Mouse (Mus musculus) lung, embryonic 16.5 days (tissue): ENCODE measurements at regions not wholly inside any gene's neighbourhood (a gene's known extent, or its start where the extent isn't known, plus 50 kb on each side); places are given as distances from the start of the nearest gene placed in this dataset.
A peak's percentile ranks its signal among the peaks of the same experiment; 100 is the strongest.

Experiments used
- ATAC-seq: fragments of 200-750 bp; cut with Nextera tagmentation; 2 replicates; pipeline ENCODE4 v1.8.0; 2017; ENCODE audit warnings: low read depth, mild to moderate bottlenecking, moderate library complexity
- H3K27ac ChIP-seq: fragments of 300-500 bp; sonication (generic); 2 replicates; pipeline ENCODE4 v1.5.1; 2014; ENCODE audit warnings: mild to moderate bottlenecking, control low read depth, low read length
- H3K27me3 ChIP-seq: fragments of 300-500 bp; sonication (generic); 2 replicates; pipeline ENCODE4 v1.6.1; 2014; ENCODE audit warnings: low read depth, low read length, mixed read lengths; ENCODE audit not compliant: control insufficient read depth, insufficient read depth
- H3K36me3 ChIP-seq: fragments of 300-500 bp; sonication (generic); 2 replicates; pipeline ENCODE4 v1.6.1; 2014; ENCODE audit warnings: low read length; ENCODE audit not compliant: control insufficient read depth, insufficient read depth
- H3K4me1 ChIP-seq: fragments of 300-500 bp; sonication (generic); replicated peaks from 2 replicates; pipeline ENCODE4 v1.6.1; 2014; ENCODE audit warnings: low read length, mixed read lengths; ENCODE audit not compliant: control insufficient read depth, insufficient read depth
- H3K4me2 ChIP-seq: fragments of 300-500 bp; sonication (generic); 2 replicates; pipeline ENCODE4 v1.6.1; 2014; ENCODE audit warnings: low read depth, low read length, control low read depth
- H3K4me3 ChIP-seq: fragments of 300-500 bp; sonication (generic); 2 replicates; pipeline ENCODE4 v1.5.1; 2014; ENCODE audit warnings: mild to moderate bottlenecking, low read length, control low read depth
- H3K9ac ChIP-seq: fragments of 300-500 bp; sonication (generic); 2 replicates; pipeline ENCODE4 v1.6.1; 2014; ENCODE audit warnings: low read length, control low read depth
- H3K9me3 ChIP-seq: fragments of 300-500 bp; sonication (generic); 2 replicates; pipeline ENCODE4 v1.6.1; 2016; ENCODE audit warnings: low read length; ENCODE audit not compliant: control insufficient read depth
- WGBS: fragments of 180-500 bp; shearing (Covaris S2); extraction: QIAGEN DNeasy Blood & Tissue Kit; methylation state at CpG from one replicate; pipeline ENCODE4 v1.1.7; 2014; 5-methylcytosine and 5-hydroxymethylcytosine counted together

- Histone ChIP-seq H3K4me2 (no peak overlapping the region), H3K9me3 (no peaks in the 10 kb centered on the region; the same call in 1 of the 2 replicates), H3K36me3 (no peaks in the 10 kb centered on the region), H3K27me3 (no peaks in the 10 kb centered on the region), H3K4me1 (no peaks in the 10 kb centered on the region), H3K27ac (no peak overlapping the region), H3K9ac (no peak overlapping the region), H3K4me3 (no peak overlapping the region)
- WGBS = 58% methylated on average over 3 of the region's 3 CpGs
- no peak for ATAC-seq
Observed at GRCm38 (mm10) chr4:124323589-124323988, 287.0 kb downstream of the 3100002H09Rik start.

GRCm38 (mm10) chr4:124321221-124321620 lies 289.4 kb downstream of the 3100002H09Rik start:
- H3K4me3 ChIP-seq = no peak overlapping the region
- no peaks in the 10 kb centered on the region for H3K4me1 ChIP-seq
- H3K9ac ChIP-seq = no peak overlapping the region
- H3K4me2 ChIP-seq = no peak overlapping the region
- WGBS = 50% methylated on average over 7 of the region's 7 CpGs
- no peaks in the 10 kb centered on the region for H3K27me3 ChIP-seq
- no peak for ATAC-seq
- no peaks in the 10 kb centered on the region for H3K36me3 ChIP-seq
- no peaks in the 10 kb centered on the region; the same call in 1 of the 2 replicates for H3K9me3 ChIP-seq
- no peak overlapping the region for H3K27ac ChIP-seq

- H3K4me2 ChIP-seq = no peak overlapping the region
- 0 out of 2 replicates have a peak, but pooled peaks have one; percentile 34 for ATAC-seq
- WGBS = 14% methylated on average over 4 of the region's 4 CpGs
- no peaks in the 10 kb centered on the region for H3K4me1 ChIP-seq
- no peaks in the 10 kb centered on the region for H3K36me3 ChIP-seq
- no peaks in the 10 kb centered on the region for H3K27me3 ChIP-seq
- H3K27ac ChIP-seq = no peak overlapping the region
- no peak overlapping the region for H3K9ac ChIP-seq
- no peak overlapping the region for H3K4me3 ChIP-seq
- no peaks in the 10 kb centered on the region for H3K9me3 ChIP-seq
Observed at GRCm38 (mm10) chr4:124317042-124317441, 293.6 kb downstream of the 3100002H09Rik start.

- no peak for ATAC-seq
- Histone ChIP-seq H3K36me3 (no peaks in the 10 kb centered on the region), H3K4me2 (no peak overlapping the region), H3K9me3 (no peaks in the 10 kb centered on the region), H3K4me1 (no peaks in the 10 kb centered on the region), H3K27me3 (no peaks in the 10 kb centered on the region), H3K27ac (no peak overlapping the region), H3K4me3 (no peak overlapping the region), H3K9ac (no peak overlapping the region)
- 61% methylated on average over 5 of the region's 5 CpGs for WGBS
Observed at GRCm38 (mm10) chr4:124311657-124312056, 298.9 kb downstream of the 3100002H09Rik start.

- Histone ChIP-seq H3K27ac (no peak overlapping the region), H3K36me3 (no peaks in the 10 kb centered on the region), H3K9me3 (no peaks in the 10 kb centered on the region), H3K4me3 (no peak overlapping the region), H3K9ac (no peak overlapping the region), H3K27me3 (no peaks in the 10 kb centered on the region), H3K4me2 (no peak overlapping the region), H3K4me1 (no peaks in the 10 kb centered on the region)
- ATAC-seq = no peak
- 5% methylated on average over 10 of the region's 10 CpGs for WGBS
Observed at GRCm38 (mm10) chr4:124310594-124310993, 300.0 kb downstream of the 3100002H09Rik start.

DNA sequence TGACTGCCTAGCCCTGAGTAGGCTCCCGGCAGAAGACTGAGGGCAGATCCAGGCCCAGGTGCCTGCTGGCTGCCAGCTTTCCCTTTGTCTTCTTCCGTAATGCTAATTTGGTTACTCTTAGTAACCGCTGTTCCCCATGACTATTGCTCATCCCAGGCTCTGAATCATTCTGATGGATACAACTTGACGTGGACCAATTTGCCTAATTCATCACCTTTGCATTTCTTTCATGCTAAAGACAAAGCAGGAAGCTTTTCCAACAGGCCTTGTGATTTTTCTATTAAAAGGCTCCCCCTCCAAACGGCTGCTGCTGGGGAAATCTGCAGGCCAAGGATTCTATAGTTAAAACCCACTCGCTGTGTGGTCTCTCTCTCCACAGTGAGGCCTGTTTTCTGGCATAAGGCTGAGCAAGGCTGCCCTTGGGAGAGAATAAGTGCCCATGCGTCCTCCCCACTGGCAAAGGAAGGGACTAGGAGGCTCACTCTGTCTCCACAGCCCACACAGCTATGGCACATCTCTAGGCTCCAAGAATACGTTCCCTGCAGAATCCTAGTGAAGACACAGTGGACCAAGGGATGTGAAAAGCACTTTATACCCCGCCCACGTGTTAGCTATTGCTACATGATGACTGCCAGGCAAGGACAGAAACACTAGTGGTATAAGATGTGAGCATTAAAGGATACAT lies 304.6 kb downstream of the 3100002H09Rik start:
- no peak overlapping the region for H3K4me2 ChIP-seq
- no peak overlapping the region for H3K4me3 ChIP-seq
- no peak overlapping the region for H3K27ac ChIP-seq
- ATAC-seq = no peak
- H3K27me3 ChIP-seq = no peaks in the 10 kb centered on the region
- no peaks in the 10 kb centered on the region for H3K36me3 ChIP-seq
- no peak overlapping the region for H3K9ac ChIP-seq
- no peaks in the 10 kb centered on the region for H3K4me1 ChIP-seq
- H3K9me3 ChIP-seq = no peaks in the 10 kb centered on the region
- 78% methylated on average over 10 of the region's 10 CpGs for WGBS

DNA sequence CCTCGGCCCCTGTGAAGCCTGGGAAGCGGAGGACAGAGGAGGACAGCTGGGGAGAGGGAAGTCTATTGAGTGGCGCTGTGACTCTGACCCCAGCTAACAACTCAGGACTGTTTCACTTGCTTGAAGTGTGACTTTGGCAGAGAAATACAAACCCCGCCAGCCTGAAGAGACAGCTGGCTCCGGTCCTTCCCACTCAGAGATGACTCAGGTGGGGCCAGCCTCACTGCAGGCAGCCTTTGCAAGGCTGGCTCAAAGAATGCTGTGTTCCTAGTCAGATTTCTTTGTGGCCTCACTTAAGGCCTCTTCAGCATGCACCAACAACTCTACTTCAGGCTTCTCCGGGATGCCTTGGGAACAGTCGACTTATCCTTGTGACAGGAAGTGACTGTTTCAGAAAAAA lies 307.7 kb downstream of the 3100002H09Rik start:
- no peak for ATAC-seq
- no peaks in the 10 kb centered on the region for H3K9me3 ChIP-seq
- H3K36me3 ChIP-seq = no peaks in the 10 kb centered on the region
- no peaks in the 10 kb centered on the region for H3K4me1 ChIP-seq
- WGBS = 32% methylated on average over 7 of the region's 7 CpGs
- no peak overlapping the region for H3K4me2 ChIP-seq
- H3K4me3 ChIP-seq = no peak overlapping the region
- H3K27me3 ChIP-seq = no peaks in the 10 kb centered on the region
- H3K27ac ChIP-seq = no peak overlapping the region
- H3K9ac ChIP-seq = no peak overlapping the region

DNA sequence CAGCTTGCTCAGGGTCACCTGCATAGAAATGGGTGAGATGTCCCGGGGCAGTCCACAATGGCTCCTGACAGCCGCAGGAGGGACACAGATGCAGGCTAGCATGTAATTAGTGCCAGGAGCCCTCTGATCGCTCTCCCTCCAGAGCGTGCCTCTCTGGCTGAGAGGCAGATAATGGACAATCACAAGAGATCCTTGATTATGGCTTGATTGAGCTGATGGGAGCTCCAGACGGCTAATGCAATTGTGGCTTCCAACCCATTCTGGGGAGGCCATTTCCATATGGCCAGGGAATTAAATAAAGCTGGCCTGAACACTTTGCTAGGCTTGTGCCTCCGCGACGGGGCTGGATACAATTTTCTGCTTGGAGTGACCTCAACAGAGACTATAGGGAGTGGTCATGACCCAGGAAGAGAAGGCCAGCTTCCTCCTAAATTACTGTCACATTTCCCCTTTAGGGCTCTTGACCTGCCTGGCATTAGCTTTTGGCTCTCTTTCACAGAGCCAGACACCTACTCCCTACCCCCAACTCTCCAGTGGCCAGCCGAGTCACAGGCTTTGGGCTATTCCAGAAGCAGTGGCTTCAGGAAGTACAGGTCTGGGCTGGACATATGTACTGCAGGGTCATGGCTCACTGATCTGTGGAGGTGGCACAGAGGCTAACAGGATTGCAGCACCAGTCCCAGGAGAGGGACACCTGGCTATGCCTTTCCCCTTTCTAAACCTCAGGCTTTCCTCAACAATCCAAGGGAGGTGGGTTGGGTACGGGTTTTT lies 311.8 kb downstream of the 3100002H09Rik start:
- H3K4me1 ChIP-seq = no peaks in the 10 kb centered on the region
- no peak overlapping the region for H3K4me3 ChIP-seq
- no peak overlapping the region for H3K9ac ChIP-seq
- H3K27ac ChIP-seq = no peak overlapping the region
- no peak overlapping the region for H3K4me2 ChIP-seq
- H3K9me3 ChIP-seq = no peaks in the 10 kb centered on the region
- H3K27me3 ChIP-seq = no peaks in the 10 kb centered on the region
- ATAC-seq = no peak
- 77% methylated on average over 10 of the region's 10 CpGs for WGBS
- no peaks in the 10 kb centered on the region for H3K36me3 ChIP-seq

DNA sequence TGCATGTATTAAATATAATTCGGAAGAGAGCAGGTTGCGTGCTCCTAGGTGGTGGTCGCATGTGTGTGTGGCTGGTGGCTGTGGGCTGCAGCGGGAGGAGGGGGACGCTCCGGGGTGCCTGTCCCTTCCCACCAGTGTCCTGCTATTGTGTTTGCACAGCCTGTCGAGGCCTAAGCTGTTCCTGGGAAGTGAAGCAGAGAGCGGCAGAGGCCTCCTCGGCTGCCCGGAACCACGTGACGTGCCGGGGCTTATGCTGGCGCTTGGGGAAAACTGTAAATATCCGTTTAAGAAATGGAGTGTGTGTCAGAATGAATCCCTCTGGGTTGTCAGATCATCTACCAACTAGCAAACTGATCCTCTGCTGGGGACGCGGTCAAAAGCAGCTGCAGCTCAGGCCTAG lies 318.3 kb downstream of the 3100002H09Rik start:
- 23% methylated on average over 17 of the region's 17 CpGs for WGBS
- H3K4me2 ChIP-seq = no peak overlapping the region
- peak; percentile 71 for ATAC-seq

More for the DNA sequence above, 318.3 kb downstream of the 3100002H09Rik start:
- no peak overlapping the region for H3K27ac ChIP-seq
- H3K36me3 ChIP-seq = no peaks in the 10 kb centered on the region
- H3K4me1 ChIP-seq = 0 out of 2 replicates have a peak, but pooled peaks cover 2% of the 10 kb centered on the region
- H3K4me3 ChIP-seq = no peak overlapping the region
- H3K27me3 ChIP-seq = no peaks in the 10 kb centered on the region
- H3K9ac ChIP-seq = no peak overlapping the region
- no peaks in the 10 kb centered on the region for H3K9me3 ChIP-seq
